Mouse (Mus musculus) large intestine, adult 2 months (tissue): ENCODE data around the gene Otol1. TPM values are rescaled to one million over a fixed set of nuclear protein-coding genes. Genes with fewer than 3 reads are reported as not detected.

Experiments used
- DNase-seq: peaks from one replicate; pipeline ENCODE4 v3.0.0-alpha.2; 2012; ENCODE audit warnings: low read depth, low spot score
- WGBS: fragments of 180-500 bp; shearing (Covaris S2); methylation state at CpG from one replicate; pipeline ENCODE4 v1.1.7; 2018; 5-methylcytosine and 5-hydroxymethylcytosine counted together
- polyA plus RNA-seq: library from polyadenylated mRNA; depleted of rRNA; stranded (reverse); fragments of >200 nt; gene quantifications from 2 replicates; pipeline ENCODE4 v1.2.3, GENCODE M21; 2012; rRNA removed

The Otol1 gene
- not detected in 2 replicates for polyA plus RNA-seq

DNA sequence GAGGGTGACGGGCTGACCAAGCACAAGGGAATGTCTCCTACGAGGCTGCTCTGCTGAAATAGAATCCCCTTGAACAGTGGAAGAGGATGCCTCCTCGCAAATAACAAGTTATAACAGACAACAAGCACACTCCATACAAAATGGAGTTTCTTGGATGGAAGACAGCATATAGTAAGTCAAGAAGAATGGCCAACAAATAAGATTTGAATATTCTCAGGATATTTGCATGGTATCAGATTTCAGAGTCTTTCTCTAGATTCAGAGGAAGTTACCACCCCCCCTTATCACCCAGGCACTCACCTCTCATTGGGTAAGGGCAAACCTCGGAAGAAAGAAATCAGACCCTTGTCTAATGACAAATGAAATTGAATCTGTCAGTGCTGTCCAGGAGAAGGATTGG is at the start of gene Otol1:
Otol1 (plus strand) TSS at position 301 of the 400 bp plus-strand sequence.
- no peak for DNase-seq
- WGBS: 71% methylated on average over 4 of the region's 4 CpGs

DNA sequence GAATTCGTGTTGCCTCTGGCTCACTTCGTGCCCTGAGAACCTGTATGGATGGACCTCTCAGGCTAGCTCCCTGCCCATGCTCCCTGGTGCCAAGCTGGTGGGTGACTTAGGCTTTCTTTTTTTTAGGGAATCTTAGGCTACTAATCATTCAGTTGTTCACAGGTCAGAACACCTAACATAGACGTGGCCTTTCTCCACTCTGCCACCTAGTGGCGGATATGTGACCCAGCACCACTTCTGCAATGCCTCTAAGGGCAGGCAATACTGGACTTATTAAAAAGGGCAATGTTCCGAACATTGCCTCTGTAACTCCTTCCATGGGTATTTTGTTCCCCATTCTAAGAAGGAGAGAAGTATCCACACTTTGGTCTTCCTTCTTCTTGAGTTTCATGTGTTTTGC is 45.2 kb upstream of the Otol1 start:
- WGBS: 51% methylated on average over 5 of the region's 5 CpGs
- DNase-seq: no peak

DNA sequence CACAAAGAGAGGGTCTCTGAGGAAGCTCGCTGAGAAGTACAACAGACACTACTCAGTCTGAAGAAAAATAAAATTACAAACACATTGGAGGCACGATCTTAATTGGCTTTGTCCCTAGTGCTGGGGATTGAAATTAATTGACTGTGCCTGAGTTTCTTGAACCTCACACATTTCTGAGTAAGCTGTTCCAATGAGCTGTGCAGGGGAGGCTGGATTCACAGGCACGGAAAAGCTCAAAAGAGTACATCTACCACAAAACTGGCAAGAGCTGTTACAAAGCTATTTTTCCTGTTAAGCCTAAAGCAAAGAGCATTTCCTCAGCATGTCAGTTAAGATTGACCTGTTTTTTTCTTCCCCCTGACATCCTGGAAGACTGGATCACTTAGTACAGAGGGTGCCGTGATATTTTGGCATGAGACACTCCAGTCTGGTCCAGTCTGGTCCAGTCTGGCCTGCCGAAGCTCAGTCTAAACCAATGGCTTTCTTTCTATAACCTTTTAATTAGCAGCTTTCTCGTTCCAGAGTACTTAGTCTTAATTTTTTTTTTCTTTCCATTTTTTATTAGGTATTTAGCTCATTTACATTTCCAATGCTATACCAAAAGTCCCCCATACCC is 35.8 kb upstream of the Otol1 start:
- DNase-seq: no peak
- 73% methylated on average over 6 of the region's 6 CpGs for WGBS

DNA sequence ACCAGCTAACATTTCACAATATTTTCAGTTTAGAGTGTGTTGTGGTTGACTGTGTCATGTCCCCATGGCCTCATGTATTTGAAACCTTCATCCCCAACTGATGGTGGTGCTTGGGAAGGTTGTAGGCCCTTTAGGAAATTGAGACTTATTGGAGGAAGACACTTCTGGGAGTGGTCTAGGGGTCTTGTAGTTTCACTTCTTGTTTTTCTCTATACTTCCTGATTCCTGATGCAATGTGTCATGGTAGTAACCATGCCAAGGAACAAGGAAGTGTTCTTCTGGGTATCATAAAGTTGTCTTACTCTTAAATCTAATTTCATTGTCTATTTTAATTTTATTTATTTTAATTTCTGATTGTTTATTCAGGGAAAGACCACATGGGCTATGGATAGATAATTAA is 29.3 kb upstream of the Otol1 start:
- no peak for DNase-seq

DNA sequence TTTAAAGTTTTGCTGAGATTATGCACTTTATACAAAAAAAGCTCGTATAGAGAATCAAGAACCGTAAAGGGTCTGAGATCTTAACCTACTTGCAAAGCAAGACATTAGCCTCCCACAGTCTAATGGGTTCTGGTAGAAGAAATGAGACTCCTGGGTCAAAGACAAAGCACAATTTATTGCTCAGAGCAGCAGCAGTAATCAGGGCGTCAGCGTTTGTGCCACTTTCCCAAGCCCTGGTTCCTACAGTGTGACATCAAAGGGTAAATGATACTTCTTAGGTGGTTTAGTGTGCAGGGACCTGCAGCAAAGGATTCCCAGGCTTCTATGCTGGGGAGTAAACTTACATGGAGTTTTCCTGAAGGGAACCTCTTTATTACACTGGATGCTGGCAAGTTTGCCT is 13.6 kb upstream of the Otol1 start:
- WGBS: 36% methylated on average over 4 of the region's 4 CpGs
- no peak for DNase-seq

DNA sequence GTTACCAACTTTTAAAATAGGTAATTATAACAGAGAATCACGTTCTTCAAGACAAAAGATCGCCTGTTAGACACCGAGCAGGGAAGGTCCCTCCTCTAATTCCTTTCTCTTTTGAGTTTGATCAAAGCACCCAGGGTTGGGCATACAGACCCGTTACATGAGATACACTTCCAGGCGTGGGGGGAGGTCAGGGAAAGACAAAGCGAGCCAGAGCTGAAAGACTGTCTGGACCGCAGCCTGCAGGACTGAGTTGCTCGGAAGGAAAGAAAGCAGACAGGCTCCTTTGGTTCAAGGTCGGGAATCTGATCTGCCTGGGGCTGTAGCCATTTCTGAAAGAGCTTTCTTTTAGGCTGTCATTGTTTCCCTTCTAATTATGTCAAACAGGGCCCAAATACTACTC is 5.9 kb upstream of the Otol1 start:
- DNase-seq: no peak
- WGBS: 64% methylated on average over 9 of the region's 9 CpGs

DNA sequence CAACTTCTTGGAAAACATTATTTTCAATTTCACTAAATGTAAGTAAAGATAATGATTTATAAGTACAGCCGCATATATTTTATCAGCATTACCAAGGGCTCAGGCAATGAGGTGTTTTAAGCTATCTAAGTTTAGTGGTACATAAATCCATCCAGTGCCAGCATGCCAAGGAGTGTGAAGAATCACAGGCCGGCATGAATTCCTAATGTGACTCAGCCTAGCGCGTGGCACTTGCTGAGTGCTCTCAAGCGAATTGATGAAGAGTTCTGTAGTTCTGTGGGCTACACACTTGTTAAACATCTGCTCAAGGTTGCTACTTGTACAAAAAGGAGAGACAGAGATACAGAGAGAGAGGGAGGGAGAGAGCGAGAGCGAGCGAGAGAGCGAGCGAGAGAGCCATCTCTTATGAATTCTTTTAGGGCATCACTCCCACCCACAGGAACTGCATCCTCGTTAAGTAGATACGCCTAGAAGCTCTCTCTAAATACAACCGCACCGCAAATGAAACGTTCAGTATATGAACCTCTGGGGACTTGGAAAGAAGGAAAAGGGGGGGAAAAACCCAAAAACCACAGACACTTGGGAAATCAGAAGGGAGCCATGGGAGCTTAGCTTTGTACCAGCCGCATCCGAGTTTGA is 4.2 kb upstream of the Otol1 start:
- 80% methylated on average over 17 of the region's 17 CpGs for WGBS
- DNase-seq: no peak

DNA sequence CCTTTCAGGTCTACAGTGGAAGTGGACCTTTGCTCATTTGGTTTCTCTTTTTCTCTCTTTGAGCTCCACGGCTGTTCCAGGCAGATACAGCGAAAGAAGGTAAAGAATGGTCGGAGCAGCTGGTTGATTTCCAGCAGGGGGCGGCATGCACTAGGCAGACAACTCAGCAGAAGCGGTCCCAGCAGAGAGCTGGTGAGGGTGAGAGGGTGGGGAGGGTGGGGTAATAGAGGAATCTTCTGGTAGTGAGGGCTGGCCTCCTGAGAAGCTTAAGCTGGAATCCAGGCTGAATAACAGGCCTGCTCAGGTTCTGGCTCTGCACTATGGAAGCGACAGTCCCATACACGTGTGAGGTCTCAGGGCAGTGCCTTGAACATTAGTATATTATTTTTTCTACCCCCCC is 3.5 kb upstream of the Otol1 start:
- 38% methylated on average over 7 of the region's 7 CpGs for WGBS
- no peak for DNase-seq

DNA sequence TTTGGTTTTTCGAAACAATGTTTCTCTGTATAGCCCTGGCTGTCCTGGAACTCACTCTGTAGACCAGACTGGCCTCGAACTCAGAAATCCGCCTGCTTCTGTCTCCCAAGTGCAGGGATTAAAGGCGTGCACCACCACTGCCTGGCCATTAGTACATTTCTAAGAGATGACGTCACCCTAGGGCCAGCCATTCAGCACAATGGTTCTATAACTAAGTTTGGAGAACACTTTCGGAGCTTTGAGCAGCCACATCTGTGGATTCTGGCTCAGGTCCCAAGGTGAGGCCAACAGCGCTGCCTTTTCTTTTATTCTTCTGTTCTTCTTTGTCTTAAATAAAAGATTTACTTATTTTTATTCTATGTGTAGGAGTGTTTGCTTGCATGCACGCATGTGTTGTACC is 3.0 kb upstream of the Otol1 start:
- no peak for DNase-seq

DNA sequence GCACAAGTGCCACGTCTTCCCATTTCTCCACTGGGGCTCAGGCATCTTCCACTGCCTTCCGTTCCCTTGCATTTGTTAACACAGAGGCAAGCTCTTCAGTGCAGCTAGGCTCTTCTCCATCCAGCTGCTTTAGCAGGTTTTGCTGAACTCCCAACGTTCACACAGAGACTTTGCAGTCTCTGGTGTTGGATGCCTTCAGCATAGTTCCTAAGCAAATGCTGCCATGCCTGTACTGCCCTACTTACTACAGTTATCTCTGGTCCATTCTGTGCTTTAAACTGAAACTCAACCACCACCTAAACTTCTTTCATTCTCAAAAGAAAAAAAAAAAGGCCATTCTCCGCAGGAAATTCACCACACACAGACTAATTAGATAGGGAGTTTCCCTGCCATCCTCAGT is 5.2 kb downstream of the Otol1 start:
- 68% methylated on average over 4 of the region's 4 CpGs for WGBS
- no peak for DNase-seq

More for the DNA sequence above, 3.0 kb upstream of the Otol1 start:
- WGBS: 64% methylated on average over 8 of the region's 8 CpGs

DNA sequence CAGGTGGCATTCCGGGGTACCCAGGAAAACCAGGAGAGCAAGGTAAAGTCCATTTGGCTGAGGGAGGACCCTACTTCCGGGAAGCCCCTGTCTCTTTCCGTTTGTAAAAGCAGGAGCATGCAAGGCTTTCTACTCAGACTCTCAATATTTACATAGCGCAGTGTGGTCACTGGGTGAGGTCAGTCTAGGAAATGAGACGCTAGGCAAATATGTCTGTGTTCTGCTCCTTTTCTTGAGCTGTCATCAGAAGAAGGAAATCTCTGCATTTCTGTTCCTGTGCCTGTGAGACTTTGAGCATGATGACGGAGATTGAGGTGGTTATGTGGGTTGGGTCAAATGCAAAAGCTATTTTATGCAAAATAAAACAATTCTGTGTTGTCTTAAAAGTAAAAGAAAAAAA is 19.2 kb downstream of the Otol1 start:
- 32% methylated on average over 6 of the region's 6 CpGs for WGBS

DNA sequence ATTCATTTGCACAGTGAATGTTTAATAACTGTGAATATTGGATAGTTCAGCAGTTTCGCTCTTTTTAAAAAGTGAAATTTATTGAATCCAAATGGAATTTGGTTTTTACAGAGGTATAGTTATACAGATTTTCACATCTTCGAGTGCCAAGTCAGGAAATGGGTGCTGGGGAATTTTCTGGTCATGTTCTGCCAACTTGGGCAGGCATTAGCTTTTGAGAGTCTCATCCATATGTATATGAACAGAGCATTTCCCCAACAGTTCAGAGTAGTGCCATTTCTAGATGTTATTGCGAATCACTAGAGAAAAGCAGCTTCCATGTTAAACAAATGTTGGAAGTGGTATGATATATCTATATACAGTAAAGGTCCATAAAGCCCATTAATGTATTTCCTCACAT is 21.8 kb downstream of the Otol1 start:
- DNase-seq: no peak
- WGBS: 75% methylated on average over 3 of the region's 3 CpGs

More for the DNA sequence above, 19.2 kb downstream of the Otol1 start:
- no peak for DNase-seq

DNA sequence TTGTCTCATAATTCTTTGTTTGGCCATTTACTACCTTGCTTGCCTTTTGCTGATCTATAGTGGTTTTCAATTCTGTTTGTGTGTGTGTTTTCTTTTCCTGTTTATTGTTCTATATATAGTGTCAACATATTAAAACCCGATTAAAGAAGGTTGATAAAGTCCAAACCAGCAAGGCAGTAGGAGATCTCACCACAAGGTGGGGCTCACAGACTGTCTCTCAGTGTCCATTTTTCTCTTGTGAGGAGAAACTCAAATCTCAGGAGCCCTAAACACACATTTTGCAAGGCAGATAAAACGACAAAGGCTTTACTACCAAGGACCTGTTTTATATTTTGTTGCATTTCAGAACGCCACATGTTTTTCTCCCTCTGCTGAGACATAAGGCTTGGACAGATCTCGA is 28.2 kb downstream of the Otol1 start:
- WGBS: 29% methylated on average over 4 of the region's 4 CpGs
- DNase-seq: no peak

Other genes with a start within 250 kb of the Otol1 start
- 2.0 and 2.3 TPM in 2 replicates for gene Sptssb, start 147.7 kb upstream of the Otol1 start, polyA plus RNA-seq